Mouse (Mus musculus) kidney, postnatal 10 days (tissue): ENCODE data around the gene 4922502D21Rik.
A peak's percentile ranks its signal among the peaks of the same experiment; 100 is the strongest.
"Not testable (repeated sequence)": the region's sequence is repeated elsewhere in the genome, so short reads cannot be mapped to it uniquely, and the experiment has no call there.

Experiments used
- DNase-seq: peaks from one replicate; pipeline ENCODE4 v3.0.0; 2021; ENCODE audit warnings: mixed read lengths

Gene 4922502D21Rik

GRCm38 (mm10) chr6:129331610-129332009 is at the start of gene 4922502D21Rik:
TSS of gene 4922502D21Rik (minus strand) at chr6:129331796.
- no peak for DNase-seq

GRCm38 (mm10) chr6:129380454-129380853 is 48.9 kb upstream of the 4922502D21Rik start:
- DNase-seq = no peak

GRCm38 (mm10) chr6:129374937-129375471 is 43.4 kb upstream of the 4922502D21Rik start:
- DNase-seq = no peak

GRCm38 (mm10) chr6:129369374-129370132 is 38.0 kb upstream of the 4922502D21Rik start:
- DNase-seq = no peak

- DNase-seq = peak; percentile 32
Observed at GRCm38 (mm10) chr6:129365959-129366359, 34.4 kb upstream of the 4922502D21Rik start.

- no peak for DNase-seq
Observed at GRCm38 (mm10) chr6:129363942-129364341, 32.3 kb upstream of the 4922502D21Rik start.

- no peak for DNase-seq
Observed at GRCm38 (mm10) chr6:129359515-129359914, 27.9 kb upstream of the 4922502D21Rik start.

- no peak for DNase-seq
Observed at GRCm38 (mm10) chr6:129356430-129356829, 24.8 kb upstream of the 4922502D21Rik start.

GRCm38 (mm10) chr6:129355774-129356173 is 24.2 kb upstream of the 4922502D21Rik start:
- DNase-seq = no peak

- DNase-seq = no peak
Observed at GRCm38 (mm10) chr6:129351091-129351490, 19.5 kb upstream of the 4922502D21Rik start.

- peak; percentile 10 for DNase-seq
Observed at GRCm38 (mm10) chr6:129349524-129350352, 18.1 kb upstream of the 4922502D21Rik start.

- no peak for DNase-seq
Observed at GRCm38 (mm10) chr6:129344408-129344807, 12.8 kb upstream of the 4922502D21Rik start.

- DNase-seq = not testable (repeated sequence)
Observed at GRCm38 (mm10) chr6:129342391-129342790, 10.8 kb upstream of the 4922502D21Rik start, which contains the start of gene Clec12a. TSS of gene Clec12a (plus strand) at chr6:129342691.

- no peak for DNase-seq
Observed at GRCm38 (mm10) chr6:129337751-129338150, 6.2 kb upstream of the 4922502D21Rik start.

- DNase-seq = peak; percentile 63
Observed at GRCm38 (mm10) chr6:129333674-129334078, 2.1 kb upstream of the 4922502D21Rik start.

- no peak for DNase-seq
Observed at GRCm38 (mm10) chr6:129326568-129327150, 4.9 kb downstream of the 4922502D21Rik start.

GRCm38 (mm10) chr6:129326016-129326415 is 5.6 kb downstream of the 4922502D21Rik start:
- DNase-seq = no peak

- DNase-seq = no peak
Observed at GRCm38 (mm10) chr6:129319331-129319730, 12.3 kb downstream of the 4922502D21Rik start.

GRCm38 (mm10) chr6:129318395-129318794 is 13.2 kb downstream of the 4922502D21Rik start:
- no peak for DNase-seq

- no peak for DNase-seq
Observed at GRCm38 (mm10) chr6:129316463-129316862, 15.1 kb downstream of the 4922502D21Rik start.

- no peak for DNase-seq
Observed at GRCm38 (mm10) chr6:129315698-129316097, 15.9 kb downstream of the 4922502D21Rik start.

GRCm38 (mm10) chr6:129314655-129315168 is 16.9 kb downstream of the 4922502D21Rik start:
- DNase-seq = no peak

- no peak for DNase-seq
Observed at GRCm38 (mm10) chr6:129312499-129312898, 19.1 kb downstream of the 4922502D21Rik start.
